27 mouse cellular contexts compared by ENCODE assay signal in the genomic region with DNA sequence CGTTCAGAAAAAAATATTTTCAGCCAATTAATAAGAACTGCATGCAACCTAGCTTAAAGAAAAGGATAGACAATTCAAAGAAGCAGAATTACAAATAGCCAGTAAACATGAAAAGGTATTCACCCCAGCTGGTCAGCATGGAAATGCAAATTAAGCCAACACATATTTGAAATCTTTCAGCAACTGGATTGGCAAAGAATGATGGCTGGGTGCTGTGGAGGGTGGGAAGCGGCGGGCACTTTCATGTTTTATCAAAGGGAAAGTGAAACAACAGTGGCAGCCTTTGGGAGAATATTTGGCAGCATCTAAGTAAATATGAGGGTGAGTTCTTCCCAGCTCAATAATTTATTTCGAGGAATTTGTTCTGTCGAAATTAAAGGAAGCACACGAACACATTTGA.
DNase-seq lines count a peak whose midpoint lies in the region; ATAC-seq and TF ChIP-seq lines count a peak whose summit lies in the region.
"Had no signal": no experiment of that assay in that cellular context is flagged by ENCODE, and none has a peak within 500 bp of the region (broad histone marks: within the 10 kb centered on the region; RNA-seq: fewer than 3 reads in every experiment).

No protein-coding gene starts in this region.

- H3K27me3 ChIP-seq in midbrain, embryonic 12.5 days = no peaks in the 10 kb centered on the region; the same call in 1 of the 2 replicates
- H3K27me3 ChIP-seq in midbrain, postnatal 0 days (ENCODE audit: insufficient read depth, low read length) = 0 out of 2 replicates have a peak, but pooled peaks cover 3% of the 10 kb centered on the region
- no peaks in the 10 kb centered on the region for H3K27me3 ChIP-seq in forebrain, embryonic 13.5 days
- H3K27me3 ChIP-seq in hindbrain, embryonic 14.5 days (ENCODE audit: control insufficient read depth, insufficient read depth, low read length) = no peaks in the 10 kb centered on the region
- H3K27me3 ChIP-seq: embryonic facial prominence, embryonic 12.5 days; heart, embryonic 13.5 days; intestine, embryonic 15.5 days; liver, embryonic 15.5 days; lung, embryonic 15.5 days; Patski; stomach, embryonic 15.5 days had no signal

- no peak overlapping the region for H3K27ac ChIP-seq in midbrain, embryonic 12.5 days (replicated peaks)
- no peak overlapping the region for H3K27ac ChIP-seq in midbrain, postnatal 0 days (ENCODE audit: low read depth, low read length)
- H3K27ac ChIP-seq in forebrain, embryonic 13.5 days = 0 out of 2 replicates have a peak overlapping the region, but pooled peaks have one; percentile 48
- no peak overlapping the region for H3K27ac ChIP-seq in hindbrain, embryonic 14.5 days
- H3K27ac ChIP-seq: embryonic facial prominence, embryonic 12.5 days; heart, embryonic 13.5 days; hindbrain, embryonic 10.5 days; hindbrain, postnatal 0 days; intestine, embryonic 15.5 days; liver, embryonic 15.5 days; lung, embryonic 15.5 days; midbrain, embryonic 10.5 days; stomach, embryonic 15.5 days had no signal

- WGBS in midbrain, embryonic 12.5 days = 63% methylated on average over 6 of the region's 6 CpGs
- 39% methylated on average over 6 of the region's 6 CpGs for WGBS in midbrain, postnatal 0 days
- 23% methylated on average over 6 of the region's 6 CpGs for WGBS in forebrain, embryonic 13.5 days
- 42% methylated on average over 6 of the region's 6 CpGs for WGBS in hindbrain, embryonic 14.5 days

- no peak for TF ChIP-seq CTCF in midbrain, postnatal 0 days (IDR thresholded peaks at IDR 0.05)

- no peaks in the 10 kb centered on the region for H3K9me3 ChIP-seq in midbrain, embryonic 12.5 days
- H3K9me3 ChIP-seq in midbrain, postnatal 0 days (ENCODE audit: low read length) = no peaks in the 10 kb centered on the region
- no peaks in the 10 kb centered on the region for H3K9me3 ChIP-seq in forebrain, embryonic 13.5 days (replicated peaks)
- no peaks in the 10 kb centered on the region for H3K9me3 ChIP-seq in hindbrain, embryonic 14.5 days (ENCODE audit: control insufficient read depth, low read length)
- H3K9me3 ChIP-seq: embryonic facial prominence, embryonic 12.5 days; G1E; heart, embryonic 13.5 days; hindbrain, embryonic 10.5 days; intestine, embryonic 15.5 days; liver, embryonic 15.5 days; lung, embryonic 15.5 days; midbrain, embryonic 10.5 days; stomach, embryonic 15.5 days had no signal

- H3K36me3 ChIP-seq in midbrain, embryonic 12.5 days = no peaks in the 10 kb centered on the region
- H3K36me3 ChIP-seq in midbrain, postnatal 0 days (ENCODE audit: insufficient read depth, low read length) = no peaks in the 10 kb centered on the region
- no peaks in the 10 kb centered on the region for H3K36me3 ChIP-seq in forebrain, embryonic 13.5 days (ENCODE audit: poor library complexity, severe bottlenecking)
- no peaks in the 10 kb centered on the region for H3K36me3 ChIP-seq in hindbrain, embryonic 14.5 days (replicated peaks; ENCODE audit: control insufficient read depth, insufficient read depth)
- H3K36me3 ChIP-seq: embryonic facial prominence, embryonic 12.5 days; G1E; heart, embryonic 13.5 days; hindbrain, embryonic 10.5 days; intestine, embryonic 15.5 days; liver, embryonic 15.5 days; lung, embryonic 15.5 days; midbrain, embryonic 10.5 days; stomach, embryonic 15.5 days had no signal

- ATAC-seq in midbrain, embryonic 12.5 days (ENCODE audit: low FRiP score, low read depth) = 0 out of 2 replicates have a peak, but pooled peaks have one; percentile 19
- no peak for ATAC-seq in midbrain, postnatal 0 days (ENCODE audit: low FRiP score)
- ATAC-seq in forebrain, embryonic 13.5 days = peak; percentile 68; the same call in 1 of the 2 replicates
- ATAC-seq in hindbrain, embryonic 14.5 days (ENCODE audit: low FRiP score) = no peak
- ATAC-seq: hindbrain, postnatal 0 days; intestine, embryonic 15.5 days; Patski had no signal

- H3K4me1 ChIP-seq in midbrain, embryonic 12.5 days = peaks cover 11% of the 10 kb centered on the region; the same call in 1 of the 2 replicates
- no peaks in the 10 kb centered on the region for H3K4me1 ChIP-seq in midbrain, postnatal 0 days (ENCODE audit: insufficient read depth, low read length)
- peaks cover 13% of the 10 kb centered on the region for H3K4me1 ChIP-seq in forebrain, embryonic 13.5 days
- no peaks in the 10 kb centered on the region for H3K4me1 ChIP-seq in hindbrain, embryonic 14.5 days (replicated peaks; ENCODE audit: control insufficient read depth, insufficient read depth, low read length)
- H3K4me1 ChIP-seq: embryonic facial prominence, embryonic 12.5 days; heart, embryonic 13.5 days; intestine, embryonic 15.5 days; liver, embryonic 15.5 days; lung, embryonic 15.5 days; stomach, embryonic 15.5 days had no signal

- H3K4me3 ChIP-seq in midbrain, embryonic 12.5 days = no peak overlapping the region
- H3K4me3 ChIP-seq in midbrain, postnatal 0 days (ENCODE audit: low read depth, low read length) = no peak overlapping the region
- no peak overlapping the region for H3K4me3 ChIP-seq in forebrain, embryonic 13.5 days
- no peak overlapping the region for H3K4me3 ChIP-seq in hindbrain, embryonic 14.5 days (replicated peaks; ENCODE audit: low read length)
- H3K4me3 ChIP-seq: embryonic facial prominence, embryonic 12.5 days; heart, embryonic 13.5 days; hindbrain, embryonic 10.5 days; intestine, embryonic 15.5 days; liver, embryonic 15.5 days; lung, embryonic 15.5 days; midbrain, embryonic 10.5 days; stomach, embryonic 15.5 days had no signal

- no peak overlapping the region for H3K4me2 ChIP-seq in midbrain, embryonic 12.5 days (replicated peaks)
- no peak overlapping the region for H3K4me2 ChIP-seq in midbrain, postnatal 0 days (ENCODE audit: low read depth, low read length, poor library complexity, severe bottlenecking)
- peak overlapping the region; percentile 22; the same call in 1 of the 2 replicates for H3K4me2 ChIP-seq in forebrain, embryonic 13.5 days
- no peak overlapping the region for H3K4me2 ChIP-seq in hindbrain, embryonic 14.5 days (replicated peaks)
- H3K4me2 ChIP-seq: embryonic facial prominence, embryonic 12.5 days; heart, embryonic 13.5 days; intestine, embryonic 15.5 days; liver, embryonic 15.5 days; lung, embryonic 15.5 days; stomach, embryonic 15.5 days had no signal

- no peak overlapping the region for H3K9ac ChIP-seq in midbrain, embryonic 12.5 days (replicated peaks)
- no peak overlapping the region for H3K9ac ChIP-seq in midbrain, postnatal 0 days (replicated peaks; ENCODE audit: low read length, poor library complexity, severe bottlenecking)
- no peak overlapping the region for H3K9ac ChIP-seq in forebrain, embryonic 13.5 days
- no peak overlapping the region for H3K9ac ChIP-seq in hindbrain, embryonic 14.5 days
- H3K9ac ChIP-seq: embryonic facial prominence, embryonic 12.5 days; heart, embryonic 13.5 days; intestine, embryonic 15.5 days; liver, embryonic 15.5 days; lung, embryonic 15.5 days; stomach, embryonic 15.5 days had no signal

- peak; percentile 26 for DNase-seq in adrenal gland, postnatal 14 days
- DNase-seq in adrenal gland, postnatal 10 days = no peak
- no peak for DNase-seq in midbrain, postnatal 0 days (ENCODE audit: low spot score)
- peak; percentile 7 for DNase-seq in skeletal muscle tissue, adult 2 months (ENCODE audit: low read depth, low spot score)
- no peak for DNase-seq in right cerebral cortex, postnatal 14 days
- no peak for DNase-seq in hindbrain, embryonic 14.5 days (ENCODE audit: low spot score)
- DNase-seq: cerebellum, adult 8-10 months; cerebellum, postnatal 36 days; embryo, embryonic 11 days; heart, postnatal 10 days; kidney, adult 2 months; kidney, postnatal 36 days; liver; right cerebral cortex, adult 18-20 months had no signal

Comparison
In these comparisons a context has a peak if more than half of its experiments do, and no peak if none do; other contexts are left out.
1. DNase-seq: peak in adrenal gland, postnatal 14 days (single experiment) and skeletal muscle tissue, adult 2 months (single experiment); none in adrenal gland, postnatal 10 days (single experiment), midbrain, postnatal 0 days (single experiment), right cerebral cortex, postnatal 14 days (single experiment) and hindbrain, embryonic 14.5 days (single experiment).
2. ATAC-seq: peak in midbrain, embryonic 12.5 days (single experiment) and forebrain, embryonic 13.5 days (single experiment); none in midbrain, postnatal 0 days (single experiment) and hindbrain, embryonic 14.5 days (single experiment).